Mouse (Mus musculus) liver, postnatal 0 days (tissue): Measurements from ENCODE around the gene Cdh11.

Source experiments
- CTCF ChIP-seq: sonication (generic); IDR thresholded peaks from 2 replicates; pipeline ENCODE4 v1.5.1; 2016; ENCODE audit warnings: antibody characterized with exemption, low read depth
- EP300 ChIP-seq: IDR thresholded peaks from 2 replicates; pipeline ENCODE4 v1.6.1; 2016; ENCODE audit warnings: antibody characterized with exemption, low read depth, mild to moderate bottlenecking

DNA sequence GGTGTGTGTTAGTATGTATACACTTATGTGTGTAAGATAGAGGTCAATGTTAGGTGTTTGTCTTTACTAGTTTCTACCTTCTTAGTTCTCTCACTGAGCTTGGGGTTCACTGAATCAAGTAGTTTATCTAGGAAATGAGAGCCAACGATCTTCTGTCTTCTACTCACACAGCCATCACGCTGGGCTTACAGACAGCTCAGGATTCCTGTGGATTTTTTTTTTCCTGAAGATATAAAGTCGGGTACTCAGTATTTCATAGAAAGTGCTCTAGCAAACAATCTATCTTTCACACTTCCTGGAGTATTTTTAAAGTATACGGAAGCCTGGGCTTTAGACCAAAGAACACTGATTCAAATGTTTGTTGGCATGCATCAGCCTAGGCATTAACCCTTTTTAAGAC, 184.1 kb downstream of the Cdh11 start:
- TF ChIP-seq CTCF: no peak
- no peak for TF ChIP-seq EP300
